Mouse (Mus musculus) T-cell, adult 2 months (primary cell): ENCODE measurements around the gene Ano7.

Experiments
- DNase-seq: peaks from one replicate; pipeline ENCODE4 v3.0.0; 2022; ENCODE audit warnings: low spot score

The Ano7 gene

GRCm38 (mm10) chr1:93445822-93446162 lies 72.1 kb downstream of the Ano7 start:
- no peak for DNase-seq

GRCm38 (mm10) chr1:93450118-93450517 lies 76.4 kb downstream of the Ano7 start:
- peak; percentile 5 for DNase-seq

GRCm38 (mm10) chr1:93453721-93454255 lies 80.1 kb downstream of the Ano7 start:
- DNase-seq = no peak
